Mouse (Mus musculus) colon, adult 2 months (tissue): ENCODE measurements around the gene Rnf126. TPM values are rescaled to one million over a fixed set of nuclear protein-coding genes. Genes with fewer than 3 reads are reported as not detected.

Source experiments
- polyA plus RNA-seq: library from polyadenylated mRNA; depleted of rRNA; stranded (reverse); fragments of >200 nt; gene quantifications from 2 replicates; pipeline ENCODE4 v1.2.3, GENCODE M21; 2012; rRNA removed

The Rnf126 gene
- polyA plus RNA-seq, result 192 and 253 TPM in 2 replicates

GRCm38 (mm10) chr10:79766508-79767325, at the start of gene Rnf126:
Gene Rnf126 (minus strand): TSS chr10:79766952.

GRCm38 (mm10) chr10:79793051-79793737, 26.4 kb upstream of the Rnf126 start, which contains the start of gene Palm:
Gene Palm (plus strand): TSS chr10:79793572.

GRCm38 (mm10) chr10:79790861-79791260, 24.1 kb upstream of the Rnf126 start, which contains the start of gene Prss57:
Gene Prss57 (minus strand): TSS chr10:79790961.

GRCm38 (mm10) chr10:79777103-79777531, 10.4 kb upstream of the Rnf126 start, which contains the start of gene Fstl3:
Gene Fstl3 (plus strand): TSS chr10:79777272.

GRCm38 (mm10) chr10:79754856-79755516, 11.8 kb downstream of the Rnf126 start, which contains the start of gene Fgf22:
Gene Fgf22 (plus strand): TSS chr10:79755076.

GRCm38 (mm10) chr10:79745898-79746773, 20.6 kb downstream of the Rnf126 start, which contains the start of gene Polrmt:
Gene Polrmt (minus strand): TSS chr10:79746581.

GRCm38 (mm10) chr10:79716254-79716987, 50.3 kb downstream of the Rnf126 start, which contains the start of gene Hcn2:
Gene Hcn2 (plus strand): TSS chr10:79716634.

Other genes with a start within 250 kb of the Rnf126 start
- 211 and 290 TPM in 2 replicates for gene Plpp2, start 233.2 kb downstream of the Rnf126 start, polyA plus RNA-seq
- gene Mier2, start 211.8 kb downstream of the Rnf126 start, polyA plus RNA-seq, result 105 and 110 TPM in 2 replicates
- not detected in 2 replicates for gene Theg, start 179.6 kb downstream of the Rnf126 start, polyA plus RNA-seq
- 2.9 and 3.5 TPM in 2 replicates for gene C2cd4c, start 152.9 kb downstream of the Rnf126 start, polyA plus RNA-seq
- gene Shc2, start 129.0 kb downstream of the Rnf126 start, polyA plus RNA-seq, result 4.8 and 5.3 TPM in 2 replicates
- gene Odf3l2, start 121.2 kb downstream of the Rnf126 start, polyA plus RNA-seq, result not detected in 2 replicates
- gene Madcam1, start 102.4 kb downstream of the Rnf126 start, polyA plus RNA-seq, result 6.3 and 9.1 TPM in 2 replicates
- 105 and 121 TPM in 2 replicates for gene Tpgs1, start 97.6 kb downstream of the Rnf126 start, polyA plus RNA-seq
- 155 and 246 TPM in 2 replicates for gene Cdc34, start 84.8 kb downstream of the Rnf126 start, polyA plus RNA-seq
- 0.47 and 0.66 TPM in 2 replicates for gene Gzmm, start 77.9 kb downstream of the Rnf126 start, polyA plus RNA-seq
- 1,066 and 1,188 TPM in 2 replicates for gene Bsg, start 62.5 kb downstream of the Rnf126 start, polyA plus RNA-seq
- gene Hcn2, start 50.3 kb downstream of the Rnf126 start, polyA plus RNA-seq, result 23.7 and 26.9 TPM in 2 replicates
- gene Polrmt, start 20.4 kb downstream of the Rnf126 start, polyA plus RNA-seq, result 71.0 and 77.4 TPM in 2 replicates
- gene Fgf22, start 11.9 kb downstream of the Rnf126 start, polyA plus RNA-seq, result 0.13 TPM in 1 of 2 replicates, not detected in the other
- gene Fstl3, start 10.3 kb upstream of the Rnf126 start, polyA plus RNA-seq, result 42.9 and 43.6 TPM in 2 replicates
- 0.06 and 0.23 TPM in 2 replicates for gene Prss57, start 24.0 kb upstream of the Rnf126 start, polyA plus RNA-seq
- 35.1 and 37.1 TPM in 2 replicates for gene Palm, start 26.6 kb upstream of the Rnf126 start, polyA plus RNA-seq
- 267 and 317 TPM in 2 replicates for gene Misp, start 54.0 kb upstream of the Rnf126 start, polyA plus RNA-seq
- 273 and 314 TPM in 2 replicates for gene Ptbp1, start 87.5 kb upstream of the Rnf126 start, polyA plus RNA-seq
- 2.2 and 2.6 TPM in 2 replicates for gene Prtn3, start 107.5 kb upstream of the Rnf126 start, polyA plus RNA-seq
- gene Plppr3, start 107.7 kb upstream of the Rnf126 start, polyA plus RNA-seq, result 4.2 and 6.4 TPM in 2 replicates
- 0.15 TPM in 1 of 2 replicates, not detected in the other for gene Elane, start 119.3 kb upstream of the Rnf126 start, polyA plus RNA-seq
- gene Cfd, start 123.9 kb upstream of the Rnf126 start, polyA plus RNA-seq, result 295 and 596 TPM in 2 replicates
- 82.9 and 84.0 TPM in 2 replicates for gene Med16, start 142.0 kb upstream of the Rnf126 start, polyA plus RNA-seq
- gene Gm26602, start 143.9 kb upstream of the Rnf126 start, polyA plus RNA-seq, result not detected in 2 replicates
- gene Kiss1r, start 150.0 kb upstream of the Rnf126 start, polyA plus RNA-seq, result 9.5 and 12.7 TPM in 2 replicates
- gene R3hdm4, start 154.3 kb upstream of the Rnf126 start, polyA plus RNA-seq, result 358 and 384 TPM in 2 replicates
- gene Arid3a, start 160.1 kb upstream of the Rnf126 start, polyA plus RNA-seq, result 7.1 and 9.2 TPM in 2 replicates
- gene Wdr18, start 193.2 kb upstream of the Rnf126 start, polyA plus RNA-seq, result 43.3 and 45.7 TPM in 2 replicates
- gene Grin3b, start 203.8 kb upstream of the Rnf126 start, polyA plus RNA-seq, result not detected in 2 replicates
- gene Tmem259, start 217.4 kb upstream of the Rnf126 start, polyA plus RNA-seq, result 384 and 485 TPM in 2 replicates
- gene Cnn2, start 221.6 kb upstream of the Rnf126 start, polyA plus RNA-seq, result 79.8 and 98.8 TPM in 2 replicates
- gene Abca7, start 229.5 kb upstream of the Rnf126 start, polyA plus RNA-seq, result 40.3 and 43.6 TPM in 2 replicates
- gene Arhgap45, start 249.7 kb upstream of the Rnf126 start, polyA plus RNA-seq, result 24.6 and 25.0 TPM in 2 replicates